Mouse (Mus musculus) macrophage (primary cell): ENCODE data around the gene Dicer1. TPM values are rescaled to one million over a fixed set of nuclear protein-coding genes. Genes with fewer than 3 reads are reported as not detected.

Source experiments
- H3K27ac ChIP-seq: fragments of 350-480 bp; formaldehyde crosslinking; 2 replicates; pipeline ENCODE4 v1.9.0; 2021
- H3K36me3 ChIP-seq: fragments of 350-480 bp; formaldehyde crosslinking; 2 replicates; pipeline ENCODE4 v1.9.0; 2021; ENCODE audit errors: inconsistent target
- H3K4me3 ChIP-seq: fragments of 350-480 bp; formaldehyde crosslinking; 2 replicates; pipeline ENCODE4 v1.9.0; 2021; ENCODE audit errors: inconsistent target
- H3K79me2 ChIP-seq: fragments of 350-480 bp; formaldehyde crosslinking; 2 replicates; pipeline ENCODE4 v1.9.0; 2021; ENCODE audit errors: inconsistent target
- WGBS: methylation state at CpG from one replicate; pipeline ENCODE4 v1.1.7; 2026; ENCODE audit warnings: inconsistent platforms; ENCODE audit not compliant: missing documents; 5-methylcytosine and 5-hydroxymethylcytosine counted together
- polyA plus RNA-seq: library from polyadenylated mRNA; stranded (reverse); fragments of 250-400 nt; gene quantifications from 3 replicates; pipeline ENCODE4 v1.2.4, GENCODE M21; 2018; ENCODE audit warnings: inconsistent platforms

The Dicer1 gene
- polyA plus RNA-seq, 1 experiment from 2014 or later, result 20.3 TPM

DNA sequence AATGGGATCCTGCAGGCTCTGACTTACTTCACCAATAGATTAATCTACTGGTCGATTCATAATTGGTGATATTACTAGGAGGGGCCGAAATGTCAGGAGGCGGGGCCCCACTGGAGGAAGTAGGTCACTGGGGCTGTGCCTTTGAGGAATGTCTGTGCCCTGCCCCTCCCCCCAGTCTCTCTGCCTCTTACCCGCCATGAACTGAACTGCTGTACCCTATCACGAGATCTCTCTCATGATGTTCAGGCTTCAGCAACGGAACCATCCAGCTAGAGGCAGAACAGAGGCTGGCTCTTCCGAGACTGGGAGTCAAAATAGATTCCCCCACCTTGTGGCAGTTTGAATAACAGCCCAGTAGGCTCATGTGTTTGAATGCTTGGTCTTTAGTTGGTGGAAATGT, 6.3 kb upstream of the Dicer1 start:
- Histone ChIP-seq H3K27ac (no peak overlapping the region), H3K79me2 (no peaks in the 10 kb centered on the region), H3K4me3 (no peak overlapping the region), H3K36me3 (no peaks in the 10 kb centered on the region)
- WGBS, result 90% methylated on average over 7 of the region's 7 CpGs

DNA sequence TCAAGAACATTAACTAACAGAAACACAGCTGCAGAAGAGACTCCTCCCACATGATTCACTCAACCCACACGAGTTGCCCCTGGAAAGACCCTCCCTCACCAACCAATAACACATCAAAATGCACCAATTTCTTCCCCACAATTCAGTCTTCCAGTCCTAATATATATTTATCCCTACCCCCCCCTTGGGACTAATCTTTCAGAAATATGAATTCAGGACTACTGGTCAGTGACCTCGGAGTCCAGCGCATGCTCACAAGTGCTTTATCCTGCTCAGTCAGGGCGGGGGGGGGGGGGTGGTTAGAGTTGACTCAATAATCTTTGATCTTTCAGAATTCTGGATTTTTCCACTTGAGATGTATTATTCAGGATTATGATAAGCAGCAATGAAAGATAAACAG, 1.9 kb upstream of the Dicer1 start:
- Histone ChIP-seq H3K36me3 (no peaks in the 10 kb centered on the region), H3K27ac (no peak overlapping the region), H3K79me2 (peaks cover 27% of the 10 kb centered on the region), H3K4me3 (no peak overlapping the region)
- 78% methylated on average over 4 of the region's 4 CpGs for WGBS

DNA sequence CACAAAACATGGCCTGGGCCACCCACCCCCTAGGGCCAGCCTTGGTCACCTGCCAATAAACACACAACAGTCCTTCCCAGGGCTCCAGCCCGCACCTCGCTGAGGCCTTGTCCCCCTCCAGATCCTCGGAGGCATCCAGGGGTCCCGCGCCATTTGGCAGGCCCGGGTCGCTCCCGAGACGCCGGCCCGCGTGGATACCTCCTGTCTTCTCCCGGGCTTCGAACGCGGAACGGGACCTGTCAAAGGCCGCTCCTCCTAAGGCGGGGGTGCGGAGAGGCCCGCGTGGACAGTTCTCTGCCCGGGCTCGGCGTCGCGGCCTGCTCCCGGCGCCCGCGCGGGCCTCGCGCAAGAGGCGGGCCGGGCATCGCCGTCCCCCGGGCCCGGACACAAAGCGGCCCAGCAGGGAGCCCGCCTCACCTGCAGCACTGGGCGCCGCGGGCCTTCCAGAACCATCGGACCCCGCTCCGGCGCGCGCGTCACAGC, 380 bp downstream of the Dicer1 start:
- WGBS, result under 1% methylated on average over 52 of the region's 52 CpGs
- H3K79me2 ChIP-seq, result peaks cover 50% of the 10 kb centered on the region
- no peak overlapping the region for H3K27ac ChIP-seq
- H3K36me3 ChIP-seq, result no peaks in the 10 kb centered on the region
- H3K4me3 ChIP-seq, result peak overlapping the region; percentile 51

DNA sequence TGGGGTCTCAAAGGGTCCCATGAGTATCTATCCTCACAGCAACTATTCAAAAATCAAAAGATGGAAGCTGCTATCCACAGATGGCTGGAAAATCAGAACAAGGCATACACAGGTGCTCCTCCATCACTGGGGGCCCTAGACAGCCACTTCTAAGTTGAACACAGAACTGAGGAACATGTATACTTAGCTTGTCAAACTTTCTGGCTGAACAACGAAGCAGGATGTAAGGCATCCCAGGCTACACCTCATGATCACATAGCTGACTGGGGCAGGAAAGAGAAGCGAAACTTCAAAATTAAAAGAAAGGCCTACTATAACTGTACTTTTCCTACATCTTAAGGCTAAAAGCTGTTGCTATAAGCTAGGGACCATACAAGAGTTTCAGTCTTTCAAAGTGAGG, 2.8 kb downstream of the Dicer1 start:
- Histone ChIP-seq H3K79me2 (peaks cover 74% of the 10 kb centered on the region), H3K27ac (no peak overlapping the region), H3K4me3 (no peak overlapping the region), H3K36me3 (no peaks in the 10 kb centered on the region)
- WGBS, result 39% methylated on average over 2 of the region's 2 CpGs

DNA sequence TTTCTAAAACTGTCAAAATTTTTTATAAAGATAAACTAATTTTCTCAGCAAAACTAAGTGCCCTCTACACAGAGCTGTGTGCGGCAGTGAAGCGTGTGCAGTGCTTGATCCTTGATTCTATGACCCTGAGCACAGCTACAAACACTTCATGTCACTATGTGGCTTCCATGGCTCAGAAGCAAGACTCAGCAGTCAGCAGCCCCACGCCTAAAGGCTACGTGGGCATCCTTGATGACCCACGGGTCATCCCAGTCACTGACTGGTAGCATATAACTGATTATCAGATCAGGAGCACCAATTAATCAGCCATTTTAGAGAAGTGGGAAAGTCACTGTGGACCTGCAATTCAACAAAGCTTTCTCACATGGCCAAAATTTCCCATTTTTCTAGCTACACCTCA, 4.5 kb downstream of the Dicer1 start:
- Histone ChIP-seq H3K4me3 (no peak overlapping the region), H3K27ac (no peak overlapping the region), H3K79me2 (peaks cover 88% of the 10 kb centered on the region), H3K36me3 (no peaks in the 10 kb centered on the region)
- 92% methylated on average over 5 of the region's 5 CpGs for WGBS

DNA sequence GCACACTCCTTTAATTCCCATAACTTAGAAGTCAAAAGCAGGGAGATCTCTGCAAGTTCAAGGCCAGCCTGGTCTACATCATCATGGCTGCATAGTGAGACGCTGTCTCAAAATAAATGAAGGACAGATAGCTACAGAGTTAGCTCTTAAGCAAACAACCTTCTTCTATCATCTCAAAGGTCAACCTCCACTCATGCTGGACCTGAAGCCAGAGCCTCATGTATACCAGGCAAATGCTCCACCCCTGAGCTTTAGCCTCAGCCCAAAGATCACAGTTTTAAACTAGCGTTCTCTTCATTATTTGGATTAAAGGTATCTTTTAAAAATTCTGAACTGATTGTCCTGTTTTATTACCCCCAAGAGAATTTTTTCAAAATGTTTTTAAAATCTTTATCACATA, 5.2 kb downstream of the Dicer1 start:
- H3K27ac ChIP-seq, result no peak overlapping the region
- H3K4me3 ChIP-seq, result no peak overlapping the region
- no peaks in the 10 kb centered on the region for H3K36me3 ChIP-seq
- H3K79me2 ChIP-seq, result peaks cover 92% of the 10 kb centered on the region
- WGBS, result 96% methylated on average over 2 of the region's 2 CpGs

DNA sequence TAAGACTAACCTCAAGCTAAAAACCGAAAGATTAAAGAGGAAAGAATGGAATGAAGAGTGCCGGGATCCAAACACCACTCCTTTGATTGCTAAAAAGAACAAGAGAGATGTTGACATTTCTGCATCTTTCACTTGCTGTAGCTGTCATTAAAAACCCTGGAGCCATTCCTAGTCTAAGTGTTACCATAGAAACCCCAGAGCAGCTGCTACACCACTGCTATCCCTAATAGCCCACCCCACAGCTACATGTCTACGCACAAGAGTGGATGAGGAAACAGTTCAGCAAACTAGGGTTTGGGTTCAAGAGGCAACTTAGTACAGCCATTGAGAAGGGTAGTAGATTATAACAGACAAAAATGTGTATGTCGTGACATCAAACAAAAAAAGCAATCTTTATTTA, 8.1 kb downstream of the Dicer1 start:
- 95% methylated on average over 4 of the region's 4 CpGs for WGBS
- no peak overlapping the region for H3K4me3 ChIP-seq
- H3K36me3 ChIP-seq, result no peaks in the 10 kb centered on the region
- peaks cover 94% of the 10 kb centered on the region for H3K79me2 ChIP-seq
- H3K27ac ChIP-seq, result no peak overlapping the region

DNA sequence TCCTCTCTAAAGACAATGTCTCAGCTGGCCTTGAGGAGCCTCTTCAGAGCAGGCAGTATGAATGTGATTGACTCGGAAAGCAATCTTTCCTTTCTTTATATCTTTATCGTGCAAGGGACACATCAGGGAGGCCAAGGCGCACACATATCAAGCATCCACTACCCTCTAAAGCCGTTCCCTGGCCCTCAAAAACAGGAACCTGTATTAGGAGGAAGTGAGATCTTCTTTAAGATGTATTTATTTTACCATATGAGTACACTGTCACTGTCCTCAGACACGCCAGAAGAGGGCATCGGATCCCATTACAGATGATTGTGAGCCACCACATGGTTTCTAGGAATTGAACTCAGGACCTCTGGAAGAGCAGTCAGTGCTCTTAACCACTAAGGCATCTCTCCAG, 9.5 kb downstream of the Dicer1 start:
- Histone ChIP-seq H3K36me3 (peaks cover 11% of the 10 kb centered on the region; the same call in 1 of the 2 replicates), H3K4me3 (no peak overlapping the region), H3K27ac (no peak overlapping the region), H3K79me2 (peaks cover 92% of the 10 kb centered on the region)
- 19% methylated on average over 5 of the region's 6 CpGs for WGBS

DNA sequence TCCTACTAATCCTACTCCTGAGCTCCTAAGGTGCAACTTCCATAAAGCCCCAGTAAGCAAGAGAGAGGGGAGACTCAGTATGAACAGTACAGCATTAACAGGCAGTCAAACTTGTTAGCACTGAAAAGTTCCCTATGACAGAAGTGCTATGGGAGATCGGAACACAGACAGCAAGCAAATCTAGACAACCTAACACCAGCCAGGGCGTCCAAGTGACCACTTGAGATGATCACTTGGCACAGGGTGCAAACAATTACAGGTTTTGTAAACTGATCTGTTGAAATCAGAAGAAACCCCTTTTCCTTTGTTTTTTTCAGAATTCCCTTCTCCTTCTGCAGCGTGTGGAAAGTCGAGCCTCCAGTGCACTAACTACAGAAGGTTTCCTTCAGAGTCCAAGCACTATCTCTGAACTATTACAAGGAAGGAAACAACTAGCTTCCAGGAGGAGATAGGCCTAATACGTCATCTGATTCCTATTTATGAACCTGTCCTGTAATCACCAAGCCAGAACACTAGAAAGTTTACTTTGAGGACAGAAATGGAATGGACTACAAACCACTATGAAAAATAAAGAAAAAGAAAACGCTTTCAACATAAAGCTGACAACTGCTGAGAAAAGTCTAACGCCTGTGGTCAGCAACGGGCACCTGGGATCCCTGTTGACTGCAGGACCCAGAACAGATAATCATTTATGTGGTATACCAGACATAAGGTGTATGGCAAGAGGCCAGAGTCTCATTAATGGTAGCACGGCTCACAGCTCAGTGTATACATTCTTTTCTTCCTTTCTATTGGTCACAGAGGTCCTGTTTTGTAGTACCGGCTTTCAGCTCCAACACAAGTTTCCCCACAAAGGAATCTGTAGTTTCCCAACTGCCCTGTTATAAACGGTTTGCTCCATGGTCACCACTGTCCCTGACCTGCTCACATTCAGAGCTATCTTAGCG, 10.6 kb downstream of the Dicer1 start:
- H3K36me3 ChIP-seq, result peaks cover 15% of the 10 kb centered on the region; the same call in 1 of the 2 replicates
- H3K4me3 ChIP-seq, result no peak overlapping the region
- H3K27ac ChIP-seq, result no peak overlapping the region
- peaks cover 81% of the 10 kb centered on the region for H3K79me2 ChIP-seq
- WGBS, result 92% methylated on average over 12 of the region's 12 CpGs

DNA sequence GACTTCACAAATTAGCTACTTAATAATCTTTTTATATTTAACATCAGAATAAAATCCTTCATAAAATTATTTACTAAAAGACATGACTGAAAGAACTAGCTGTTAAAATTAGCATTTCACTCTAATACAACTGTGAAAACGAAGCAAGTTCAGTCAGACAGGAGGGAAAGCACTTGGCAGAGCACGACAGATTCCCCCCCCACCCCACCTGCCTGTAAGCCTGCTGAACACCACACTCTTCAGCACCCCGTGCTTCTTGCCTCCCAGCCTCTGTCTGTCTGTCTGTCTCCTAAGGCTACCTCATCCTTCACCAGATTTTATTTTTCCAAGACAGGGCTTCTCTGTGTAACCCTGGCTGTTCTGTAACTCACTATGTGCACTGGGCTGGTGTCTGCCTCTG, 12.8 kb downstream of the Dicer1 start:
- peaks cover 66% of the 10 kb centered on the region for H3K79me2 ChIP-seq
- WGBS, result 93% methylated on average over 3 of the region's 3 CpGs

DNA sequence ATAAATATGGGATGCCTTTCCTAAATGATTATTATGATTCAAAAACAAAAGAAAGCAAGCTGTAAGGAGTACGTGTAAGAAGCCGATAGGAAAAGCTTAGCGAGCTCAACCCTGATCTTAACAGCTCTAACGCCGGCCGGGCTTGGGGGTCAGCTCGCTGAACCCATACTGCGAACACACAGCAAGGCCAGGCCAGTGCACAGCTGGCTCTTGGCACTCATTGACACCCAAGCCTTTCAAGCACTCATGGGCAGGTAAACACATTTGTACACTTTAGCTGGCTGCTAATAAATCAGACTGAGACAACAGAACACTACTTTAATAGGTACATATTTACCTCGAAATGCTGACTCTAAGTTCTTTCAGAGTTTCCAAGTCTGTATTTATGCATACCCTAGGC, 13.3 kb downstream of the Dicer1 start:
- H3K36me3 ChIP-seq, result peaks cover 20% of the 10 kb centered on the region; the same call in 1 of the 2 replicates
- peaks cover 61% of the 10 kb centered on the region for H3K79me2 ChIP-seq
- WGBS, result 92% methylated on average over 8 of the region's 9 CpGs
- no peak overlapping the region for H3K27ac ChIP-seq
- no peak overlapping the region for H3K4me3 ChIP-seq

More for the DNA sequence above, 12.8 kb downstream of the Dicer1 start:
- Histone ChIP-seq H3K4me3 (no peak overlapping the region), H3K27ac (no peak overlapping the region), H3K36me3 (peaks cover 20% of the 10 kb centered on the region; the same call in 1 of the 2 replicates)

DNA sequence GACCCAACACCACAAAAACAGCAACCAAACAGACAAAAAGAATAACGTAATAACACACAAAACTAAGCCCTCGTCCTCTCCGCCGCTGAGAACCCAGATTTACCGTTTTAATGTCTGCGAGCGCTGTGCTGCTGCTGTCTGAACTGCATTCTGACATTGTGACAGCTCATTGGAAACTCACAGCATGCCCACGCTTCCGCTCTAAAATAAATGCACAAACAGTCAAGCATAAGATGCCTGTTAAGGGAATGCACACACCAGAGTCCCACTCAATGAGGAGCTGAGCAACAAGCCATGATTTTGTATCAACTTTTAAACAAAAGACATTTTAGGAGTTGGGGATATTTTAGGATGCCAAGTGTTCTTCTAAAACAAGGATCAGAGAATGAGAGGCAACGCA, 14.1 kb downstream of the Dicer1 start:
- no peak overlapping the region for H3K4me3 ChIP-seq
- H3K36me3 ChIP-seq, result peaks cover 20% of the 10 kb centered on the region; the same call in 1 of the 2 replicates
- H3K79me2 ChIP-seq, result peaks cover 53% of the 10 kb centered on the region
- 93% methylated on average over 10 of the region's 10 CpGs for WGBS
- no peak overlapping the region for H3K27ac ChIP-seq

DNA sequence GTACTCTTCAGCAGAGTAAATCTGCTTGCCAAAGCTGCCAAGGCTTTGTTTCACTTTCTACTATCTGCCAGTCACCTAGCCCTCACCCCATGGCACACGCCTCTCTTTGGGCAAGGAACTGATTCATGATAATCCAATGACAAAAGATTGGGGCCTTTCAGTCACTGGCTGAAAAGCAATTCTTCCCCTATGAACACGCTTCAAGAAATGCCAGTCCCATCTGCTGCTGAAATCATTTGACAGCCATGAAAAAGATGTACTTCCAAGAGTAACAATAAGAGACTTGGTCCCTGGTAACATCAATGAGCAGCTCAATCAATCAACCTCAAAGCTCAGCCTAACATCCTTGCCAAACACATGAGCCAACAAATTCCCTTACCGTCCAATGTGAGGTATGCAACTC, 15.8 kb downstream of the Dicer1 start:
- Histone ChIP-seq H3K27ac (no peak overlapping the region), H3K36me3 (peaks cover 23% of the 10 kb centered on the region), H3K79me2 (peaks cover 42% of the 10 kb centered on the region), H3K4me3 (no peak overlapping the region)
- WGBS, result 97% methylated on average over 3 of the region's 3 CpGs

DNA sequence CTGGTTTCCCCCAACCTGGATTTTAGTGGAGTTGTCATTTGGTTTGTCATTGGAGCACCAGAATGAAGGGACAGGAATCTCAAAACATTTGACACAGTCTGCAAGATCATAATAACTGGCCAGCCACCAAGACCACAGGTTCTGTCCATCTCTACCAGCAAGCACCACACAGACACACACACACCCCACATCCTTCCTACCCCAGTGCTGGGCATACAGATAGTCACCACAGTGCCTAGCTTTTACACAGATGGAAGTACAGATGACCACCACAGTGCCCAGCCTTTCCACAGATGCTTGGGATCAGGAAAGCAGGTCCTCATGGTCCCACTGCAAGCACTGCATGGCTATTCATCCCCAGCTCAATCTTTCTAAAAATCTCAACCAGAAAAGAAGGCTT, 18.6 kb downstream of the Dicer1 start:
- H3K79me2 ChIP-seq, result peaks cover 14% of the 10 kb centered on the region; the same call in 1 of the 2 replicates
- H3K27ac ChIP-seq, result no peak overlapping the region
- no peak overlapping the region for H3K4me3 ChIP-seq
- H3K36me3 ChIP-seq, result peaks cover 40% of the 10 kb centered on the region

DNA sequence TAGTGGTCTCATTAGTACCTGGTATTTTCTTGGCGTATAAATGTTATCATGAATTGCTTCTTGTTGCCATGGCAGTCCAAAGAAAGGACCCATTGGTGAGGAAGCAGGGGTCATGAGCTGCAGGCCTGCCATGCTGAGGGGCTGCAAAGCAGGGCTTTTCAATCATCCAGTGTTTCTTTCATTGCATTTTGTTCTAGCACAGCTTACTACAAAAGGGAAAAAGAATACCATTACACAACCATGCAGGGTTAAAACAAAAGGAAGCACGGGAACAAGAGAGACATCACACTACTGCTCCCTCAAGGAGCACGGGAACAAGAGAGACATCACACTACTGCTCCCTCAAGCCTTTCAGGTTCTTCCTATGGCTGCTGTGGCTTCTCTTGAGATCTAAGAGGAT, 20.0 kb downstream of the Dicer1 start:
- no peak overlapping the region for H3K27ac ChIP-seq
- no peak overlapping the region for H3K4me3 ChIP-seq
- peaks cover 7% of the 10 kb centered on the region; the same call in 1 of the 2 replicates for H3K79me2 ChIP-seq
- H3K36me3 ChIP-seq, result peaks cover 41% of the 10 kb centered on the region
- WGBS, result 93% methylated on average over 3 of the region's 3 CpGs
